Mouse (Mus musculus): Measurements from ENCODE around the gene Spaca7.
"Not testable (repeated sequence)": the region's sequence is repeated elsewhere in the genome, so short reads cannot be mapped to it uniquely, and the experiment has no call there.

Gene Spaca7

DNA sequence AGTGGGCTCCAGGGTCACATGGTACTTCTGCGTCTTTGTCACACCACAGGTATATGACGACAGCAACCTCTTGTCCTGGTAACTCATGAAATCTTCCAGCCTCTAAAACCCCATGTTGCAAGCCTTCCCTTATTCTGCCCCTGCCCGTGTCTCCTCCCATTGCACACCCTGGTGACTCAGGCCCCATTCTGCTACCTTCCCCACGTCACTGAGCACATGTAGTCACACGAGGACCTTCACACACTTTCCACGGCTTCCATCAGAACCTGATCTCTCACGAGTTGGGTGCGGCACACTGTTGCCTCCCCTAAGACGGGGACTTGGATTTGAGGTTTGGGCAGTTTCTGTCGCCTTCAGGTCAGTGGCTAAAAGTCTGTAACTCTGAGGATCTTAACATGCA lies 36.0 kb downstream of the Spaca7 start:
- DNase-seq (ENCODE audit: extremely low read depth, low read depth), result no peak

DNA sequence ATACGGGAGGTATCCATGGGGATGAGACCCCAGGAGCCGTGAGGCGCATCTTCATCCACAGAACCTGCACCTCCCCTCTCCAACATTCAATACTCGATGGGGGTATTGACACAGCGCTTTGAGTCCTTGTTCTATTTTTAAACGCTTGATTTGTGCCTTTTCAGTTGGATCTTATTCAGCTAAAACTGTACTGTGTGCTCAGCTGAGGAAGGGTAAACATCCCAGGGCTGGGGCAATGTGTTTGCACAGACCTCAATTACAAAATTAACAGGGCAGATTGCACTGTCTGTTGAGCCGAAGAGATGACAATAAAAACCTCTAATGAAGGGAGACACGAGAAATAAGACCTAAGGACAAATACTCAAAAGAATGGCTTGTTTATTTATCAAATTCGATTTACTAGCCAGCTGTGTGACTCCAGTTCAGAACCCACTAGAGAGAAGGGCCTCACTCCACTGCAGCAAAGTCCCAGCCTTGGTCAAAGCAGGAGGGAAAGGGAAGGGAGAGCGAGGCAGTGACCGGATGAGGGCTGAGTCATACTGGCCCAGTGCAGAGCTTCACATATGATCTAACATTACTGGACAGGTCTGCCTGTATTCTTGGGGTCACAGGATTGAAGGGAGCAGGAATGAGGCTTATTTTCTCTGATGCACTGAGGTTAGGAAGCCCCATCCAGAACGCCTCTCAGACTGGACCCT lies 37.1 kb downstream of the Spaca7 start:
- DNase-seq (ENCODE audit: extremely low read depth, low read depth), result no peak

DNA sequence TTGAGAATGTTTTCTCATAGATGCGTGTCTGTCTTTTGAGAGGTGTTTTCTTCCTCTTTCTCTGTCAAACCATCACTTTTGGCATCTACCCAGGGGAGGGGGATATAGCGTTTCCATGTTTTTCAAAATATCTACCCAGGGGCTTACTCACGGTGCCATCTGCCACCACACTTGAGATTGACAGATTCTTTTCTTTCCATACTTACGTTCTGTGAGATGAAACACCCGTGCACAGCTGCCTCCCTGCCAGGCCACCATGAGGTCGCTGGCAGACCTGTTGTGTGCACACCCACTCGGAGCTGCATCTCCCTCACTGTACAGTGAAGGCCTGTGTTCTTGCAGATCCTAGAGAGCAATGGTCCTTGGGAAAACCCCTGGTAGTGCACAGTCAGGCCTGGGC lies 40.4 kb downstream of the Spaca7 start:
- no peak for DNase-seq (ENCODE audit: extremely low read depth, low read depth)

DNA sequence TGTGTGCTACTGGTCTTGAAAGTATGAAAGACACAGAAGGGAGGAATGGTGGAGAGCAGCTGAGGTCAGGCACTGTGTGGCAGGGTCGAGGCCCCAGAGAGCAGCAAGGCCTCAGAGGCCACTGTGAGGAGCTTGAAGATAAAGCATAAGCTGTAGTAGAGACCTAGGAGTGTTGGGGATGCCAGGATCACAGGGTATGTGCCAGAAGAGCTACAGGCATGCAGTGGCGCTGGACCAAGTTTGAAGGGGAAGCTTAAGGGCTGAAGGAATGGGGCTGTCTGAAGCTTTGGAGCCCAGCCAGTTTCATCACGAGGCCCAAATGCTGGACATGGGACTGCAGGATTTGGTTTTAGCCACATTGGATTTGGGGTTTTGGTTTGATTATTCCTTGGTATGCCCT lies 44.5 kb downstream of the Spaca7 start:
- DNase-seq (ENCODE audit: extremely low read depth, low read depth), result not testable (repeated sequence)

DNA sequence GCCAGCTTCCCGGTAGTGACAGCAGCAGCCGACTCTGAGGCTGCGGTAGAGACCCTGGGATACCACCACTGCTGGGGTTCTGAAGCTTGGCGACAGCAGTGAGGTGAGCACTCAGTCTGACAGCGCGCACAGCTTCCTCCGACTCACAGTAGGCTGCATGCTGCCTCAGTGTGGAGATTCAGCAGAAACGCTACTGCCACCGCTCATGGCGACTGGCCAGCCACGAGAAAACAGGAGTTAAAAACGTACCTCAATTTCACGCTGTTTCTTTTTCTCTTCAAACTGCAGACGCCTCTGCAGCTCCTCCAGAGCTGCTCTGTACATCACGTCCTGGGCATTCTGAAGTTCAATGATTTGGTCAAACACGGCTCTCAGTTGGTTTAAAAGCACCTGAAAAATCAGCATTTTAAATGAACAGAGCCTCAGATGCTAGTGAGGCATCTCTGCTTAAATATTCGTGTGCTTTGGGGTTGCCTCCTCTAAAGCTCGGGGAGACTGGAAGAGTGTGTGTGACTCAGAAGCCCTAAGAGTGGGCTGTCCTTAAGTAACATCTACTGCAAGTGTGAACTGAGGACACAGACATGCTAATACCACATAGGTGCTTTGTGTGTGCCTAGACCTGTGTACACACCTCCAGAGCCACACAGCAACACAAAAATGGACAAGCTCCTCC lies 48.9 kb downstream of the Spaca7 start:
- no peak for DNase-seq (ENCODE audit: extremely low read depth, low read depth)

DNA sequence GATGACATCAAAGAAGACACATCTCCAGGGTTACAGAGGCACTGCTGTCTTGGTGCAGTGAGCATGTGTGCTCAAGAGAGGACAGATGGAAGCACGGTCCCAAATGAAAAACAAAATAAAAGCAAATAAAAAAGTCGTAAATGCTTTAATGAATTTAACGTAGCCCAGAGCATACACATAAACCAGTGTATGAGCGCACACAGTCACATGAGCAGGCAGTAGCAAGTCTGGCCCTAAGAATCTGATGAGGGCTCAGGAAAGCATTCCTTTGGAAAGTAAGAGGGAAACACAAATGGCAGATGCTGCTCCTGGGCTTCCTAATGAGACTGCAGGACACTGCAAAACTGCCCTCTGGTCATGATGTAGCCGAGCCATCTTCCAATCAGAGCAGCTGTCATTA lies 53.1 kb downstream of the Spaca7 start:
- DNase-seq (ENCODE audit: extremely low read depth, low read depth), result no peak

DNA sequence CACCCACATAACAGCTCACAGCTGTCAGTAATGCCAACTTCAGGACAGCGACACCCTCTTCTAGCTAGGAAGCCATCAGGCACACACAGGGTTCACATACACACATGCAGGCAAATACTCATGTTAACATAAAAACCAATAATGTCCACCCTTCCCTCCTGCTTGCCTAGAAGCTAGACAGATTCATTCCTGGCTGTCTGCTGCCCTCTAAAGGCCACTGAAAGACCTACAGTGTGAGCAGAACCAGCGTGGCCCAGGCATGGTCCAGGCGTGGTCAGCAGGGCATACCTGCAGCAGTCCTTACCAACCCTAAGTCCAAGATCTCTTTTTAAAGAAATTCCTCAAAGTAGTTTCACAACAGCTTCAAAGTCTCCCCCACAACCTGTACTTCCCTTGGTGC lies 56.2 kb downstream of the Spaca7 start:
- DNase-seq (ENCODE audit: extremely low read depth, low read depth), result peak; percentile 6

DNA sequence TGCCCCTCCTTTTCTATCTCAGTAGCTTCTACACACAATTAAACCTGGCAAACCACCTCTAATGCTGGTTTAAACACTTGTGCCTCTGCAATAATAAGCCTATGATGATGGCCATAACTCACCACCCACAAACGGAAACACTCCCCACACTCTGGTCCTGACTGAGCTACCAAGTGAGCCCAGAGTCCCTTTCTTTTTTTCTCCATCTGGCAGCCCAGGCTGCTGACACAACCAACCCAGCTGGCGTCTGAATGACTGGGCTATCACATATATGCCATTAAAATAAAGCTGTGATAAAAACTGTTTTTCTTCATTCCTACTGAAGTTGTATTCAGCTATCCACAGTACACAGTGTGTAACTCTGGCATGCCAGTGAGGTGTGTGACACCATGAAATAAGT lies 62.5 kb downstream of the Spaca7 start:
- no peak for DNase-seq (ENCODE audit: extremely low read depth, low read depth)

DNA sequence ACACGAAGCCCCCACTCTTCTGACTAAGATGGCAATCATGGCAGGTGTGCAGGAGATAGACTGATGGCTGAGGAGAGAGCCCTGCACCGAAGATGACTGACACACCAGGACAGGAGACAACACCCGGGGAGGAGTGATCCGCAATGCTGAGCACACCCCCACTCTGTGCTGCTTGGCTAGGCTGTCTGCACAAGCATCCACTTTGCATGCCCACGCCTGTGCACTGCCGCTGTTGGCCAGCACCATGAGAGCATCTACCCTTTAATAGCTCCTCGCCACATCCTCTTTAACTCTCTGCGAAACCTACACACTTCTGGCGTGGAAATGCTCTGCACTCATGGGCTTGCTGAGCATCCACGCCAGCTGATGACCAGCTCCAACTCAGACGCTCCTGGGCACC lies 65.6 kb downstream of the Spaca7 start:
- DNase-seq (ENCODE audit: extremely low read depth, low read depth), result no peak

DNA sequence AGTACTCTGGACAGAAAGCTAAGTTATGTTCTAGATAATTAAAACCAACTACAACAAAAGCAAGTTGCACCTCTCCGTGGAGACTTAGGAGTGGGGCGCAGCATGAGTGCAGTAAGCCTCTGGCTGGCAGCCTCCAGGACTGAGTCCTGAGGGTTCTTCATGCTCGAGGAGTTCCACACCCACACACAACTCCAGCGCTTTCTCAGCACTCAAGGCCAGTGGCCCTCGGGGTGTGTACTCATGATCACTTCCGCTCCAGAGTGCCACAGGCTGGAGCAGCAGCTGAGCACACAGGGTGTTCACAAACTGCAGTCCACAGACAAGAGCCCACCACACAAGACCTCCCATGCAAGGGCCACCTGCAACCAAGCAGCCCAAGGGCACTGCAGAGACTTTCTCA lies 68.7 kb downstream of the Spaca7 start:
- DNase-seq (ENCODE audit: extremely low read depth, low read depth), result no peak

DNA sequence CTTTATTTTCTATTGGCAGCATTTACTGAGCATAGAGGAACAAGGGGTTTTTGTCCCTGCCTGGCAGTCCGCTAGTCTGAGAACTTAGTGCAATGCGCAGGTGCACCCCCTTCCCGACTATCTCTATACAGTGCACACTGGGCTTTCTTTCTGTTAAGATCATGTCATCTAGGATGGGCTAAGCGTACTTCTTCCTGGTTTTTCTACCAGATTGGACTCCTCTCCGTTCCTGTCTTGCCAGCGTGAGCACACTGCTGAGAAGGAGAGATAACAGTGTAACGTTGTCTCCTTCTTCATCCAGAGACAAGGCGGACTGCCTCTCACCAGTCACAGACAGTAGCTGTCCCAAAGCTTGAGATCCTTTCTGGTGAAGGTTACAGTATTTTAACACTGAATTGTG lies 71.5 kb downstream of the Spaca7 start:
- DNase-seq (ENCODE audit: extremely low read depth, low read depth), result no peak

DNA sequence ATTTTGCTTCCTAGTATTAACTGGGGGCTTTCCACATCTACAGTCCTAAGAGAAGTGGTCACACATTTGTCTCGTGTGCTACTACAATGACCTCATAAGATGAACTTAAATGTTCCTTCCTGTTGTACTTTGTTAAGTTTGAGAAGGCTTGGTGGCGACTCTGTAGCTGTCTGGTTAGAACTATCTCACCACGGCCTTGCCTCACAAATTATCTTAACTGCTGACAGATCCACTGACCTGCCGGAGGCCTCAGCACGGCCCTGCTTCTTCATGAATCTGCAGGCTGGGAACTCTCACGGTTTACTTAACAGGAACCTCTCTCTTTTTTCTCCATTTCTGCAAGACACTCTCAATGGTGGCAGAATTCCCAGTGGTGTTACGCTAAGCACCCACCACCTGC lies 72.1 kb downstream of the Spaca7 start:
- DNase-seq (ENCODE audit: extremely low read depth, low read depth), result no peak

DNA sequence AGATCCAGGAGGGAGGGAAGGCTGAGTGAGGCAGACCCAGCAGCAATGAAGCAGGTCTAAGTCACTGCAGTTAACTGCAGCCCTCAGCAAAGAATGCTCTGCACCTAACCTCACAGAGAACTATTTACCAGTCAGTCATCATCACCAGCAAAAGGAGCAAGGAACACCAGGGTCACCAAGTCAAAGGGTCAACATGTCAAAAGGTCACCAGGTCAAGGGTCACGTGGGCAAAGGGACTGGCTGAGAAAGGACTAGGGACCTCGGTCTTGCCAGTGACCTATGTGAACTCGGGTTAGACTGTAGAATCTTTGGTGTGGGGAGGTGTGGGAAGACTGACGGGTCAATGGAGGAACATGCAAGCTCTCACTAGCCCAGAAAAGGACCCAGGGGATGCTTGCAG lies 73.7 kb downstream of the Spaca7 start:
- DNase-seq (ENCODE audit: extremely low read depth, low read depth), result no peak

DNA sequence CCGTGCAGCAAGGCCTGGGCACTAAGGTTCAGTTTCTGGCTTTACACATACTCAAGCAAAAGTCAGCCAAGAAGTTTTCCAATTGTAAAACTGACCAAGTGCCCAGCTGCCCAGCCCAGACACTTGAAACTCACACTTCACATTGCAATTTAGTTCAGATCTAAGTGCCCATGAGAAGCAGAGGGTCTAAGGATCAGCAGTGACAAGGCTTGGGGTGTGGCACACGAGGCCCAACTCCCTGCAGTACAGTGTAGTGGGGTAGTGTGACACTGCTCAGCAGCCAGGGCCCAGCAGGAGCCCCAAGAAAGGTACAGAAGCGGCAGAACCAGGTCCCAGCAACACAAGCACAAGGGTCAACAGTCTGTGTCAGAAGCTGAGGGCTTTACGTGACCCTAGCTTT lies 76.1 kb downstream of the Spaca7 start:
- no peak for DNase-seq (ENCODE audit: extremely low read depth, low read depth)
